Mouse (Mus musculus) left cerebral cortex, adult 2 months (tissue): ENCODE results near the gene Tpr. TPM values are rescaled to one million over a fixed set of nuclear protein-coding genes. Genes with fewer than 3 reads are reported as not detected.

ENCODE experiments used
- DNase-seq, 2 experiments: peaks; one replicate each; pipeline ENCODE4 v3.0.0; 2021 to 2022; ENCODE audit warnings: low spot score in 2 of 2, mixed read lengths in 1 of 2; ENCODE audit errors: extremely low spot score in 1 of 2
- H3K27ac ChIP-seq: fragments of 200-600 bp; 2 replicates; pipeline ENCODE4 v1.8.1; 2022
- H3K4me3 ChIP-seq: fragments of 200-600 bp; 2 replicates; pipeline ENCODE4 v1.8.1; 2022
- CTCF ChIP-seq: fragments of 200-600 bp; IDR thresholded peaks from 2 replicates; pipeline ENCODE4 v1.8.1; 2022; ENCODE audit warnings: antibody characterized with exemption, mild to moderate bottlenecking, moderate library complexity
- intact Hi-C: fragments of 180-260 bp; cut with DNase I; formaldehyde crosslinking; loops from one replicate; pipeline ENCODE4 v1.15.1; 2025
- total RNA-seq, 2 experiments: library from RNA; stranded (reverse); gene quantifications; 2 replicates each; pipeline ENCODE4 v1.2.3; 2021

Tpr gene
- total RNA-seq, 2 experiments from 2014 or later, result 106 to 115 TPM

DNA sequence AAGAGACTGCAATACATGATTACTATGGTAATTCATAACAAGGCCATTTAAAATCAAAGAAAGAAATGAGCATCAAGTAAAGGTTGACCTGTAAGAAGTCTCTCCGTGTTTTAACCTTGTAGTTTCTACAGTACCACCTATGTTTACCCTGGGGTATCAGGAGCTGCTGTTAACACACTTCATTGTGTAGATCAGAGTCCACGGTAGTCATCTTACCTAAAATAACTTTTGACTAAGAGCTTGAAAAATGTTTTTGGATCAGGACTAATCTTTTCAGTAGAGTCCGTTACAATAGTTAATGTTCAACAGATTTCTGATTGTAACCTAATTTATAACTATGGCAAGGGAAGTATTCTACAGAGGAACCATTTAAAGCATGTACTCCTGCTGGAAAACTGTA, 11.9 kb downstream of the Tpr start:
- Histone ChIP-seq H3K4me3 (no peak overlapping the region), H3K27ac (no peak overlapping the region)
- no peak for DNase-seq
- TF ChIP-seq CTCF, result no peak
- intact Hi-C loops, result loop anchor here (10.0 kb wide), 1 partner anchor 960 kb away; no protein-coding TSS in a partner anchor

GRCm38 (mm10) chr1:150407285-150407684, 14.6 kb downstream of the Tpr start:
- no peak for TF ChIP-seq CTCF
- intact Hi-C loops, result loop anchor here (2.0 to 10.0 kb wide), 2 partner anchors 22 to 958 kb away; no protein-coding TSS in a partner anchor
- no peak for DNase-seq
- H3K4me3 ChIP-seq, result no peak overlapping the region
- no peak overlapping the region for H3K27ac ChIP-seq

DNA sequence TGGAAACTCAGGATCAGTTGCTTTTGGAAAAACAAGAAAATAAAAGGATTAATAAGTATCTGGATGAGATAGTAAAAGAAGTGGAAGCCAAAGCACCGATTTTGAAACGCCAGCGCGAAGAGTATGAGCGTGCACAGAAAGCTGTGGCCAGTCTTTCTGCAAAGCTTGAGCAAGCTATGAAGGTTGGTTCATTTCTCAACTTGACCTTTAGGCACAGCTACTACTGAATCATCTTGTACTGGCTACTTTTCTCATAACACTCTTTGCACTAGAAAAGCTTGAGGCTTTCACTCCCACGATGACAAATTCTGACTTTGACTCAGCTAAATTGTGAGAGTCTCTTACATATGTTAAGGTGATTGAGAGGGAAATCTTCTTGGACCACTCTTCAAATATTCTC, 17.4 kb downstream of the Tpr start:
- Histone ChIP-seq H3K27ac (no peak overlapping the region), H3K4me3 (no peak overlapping the region)
- TF ChIP-seq CTCF, result no peak
- intact Hi-C loops, result loop anchor here (5.0 to 10.0 kb wide), 2 partner anchors 37 to 955 kb away; no protein-coding TSS in a partner anchor
- DNase-seq, result no peak

DNA sequence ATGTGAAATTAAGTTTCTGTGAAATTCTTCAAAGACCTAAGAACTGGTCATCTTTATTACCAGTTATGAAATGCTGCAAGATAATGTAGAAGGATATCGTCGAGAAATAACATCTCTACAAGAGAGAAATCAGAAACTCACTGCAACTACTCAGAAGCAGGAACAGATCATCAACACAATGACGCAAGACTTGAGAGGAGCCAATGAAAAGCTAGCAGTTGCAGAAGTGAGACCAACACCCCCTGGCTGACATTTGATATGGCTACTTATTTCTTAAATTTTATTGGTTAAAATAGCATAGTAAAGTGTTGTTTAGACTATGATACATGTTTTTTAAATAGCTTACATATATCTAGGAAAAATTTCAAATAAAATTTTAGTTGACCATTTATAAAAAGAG, 23.4 kb downstream of the Tpr start:
- H3K27ac ChIP-seq, result no peak overlapping the region
- no peak for TF ChIP-seq CTCF

GRCm38 (mm10) chr1:150418426-150418825, 25.8 kb downstream of the Tpr start:
- intact Hi-C loops, result no loop called here
- no peak for DNase-seq
- TF ChIP-seq CTCF, result no peak
- H3K27ac ChIP-seq, result no peak overlapping the region
- no peak overlapping the region for H3K4me3 ChIP-seq

More for the DNA sequence above, 23.4 kb downstream of the Tpr start:
- no peak overlapping the region for H3K4me3 ChIP-seq
- intact Hi-C loops, result loop anchor here (2.0 kb wide), 1 partner anchor 19 kb away; no protein-coding TSS in a partner anchor
- no peak for DNase-seq

GRCm38 (mm10) chr1:150425665-150426064, 33.0 kb downstream of the Tpr start:
- Histone ChIP-seq H3K4me3 (no peak overlapping the region), H3K27ac (no peak overlapping the region)
- TF ChIP-seq CTCF, result no peak
- intact Hi-C loops, result loop anchor here (10.0 kb wide), 1 partner anchor 1029 kb away; no protein-coding TSS in a partner anchor
- DNase-seq, result no peak

- intact Hi-C loops, result loop anchor here (10.0 kb wide), 1 partner anchor 1029 kb away; no protein-coding TSS in a partner anchor
- Histone ChIP-seq H3K4me3 (no peak overlapping the region), H3K27ac (no peak overlapping the region)
- DNase-seq, result no peak
- no peak; the same call in 1 of the 2 replicates for TF ChIP-seq CTCF
Measured at GRCm38 (mm10) chr1:150426216-150426615, 33.6 kb downstream of the Tpr start.

- intact Hi-C loops, result no loop called here
- TF ChIP-seq CTCF, result no peak
- no peak for DNase-seq
- Histone ChIP-seq H3K4me3 (no peak overlapping the region), H3K27ac (no peak overlapping the region)
Measured at GRCm38 (mm10) chr1:150438641-150439040, 46.0 kb downstream of the Tpr start.

GRCm38 (mm10) chr1:150441731-150442130, 49.1 kb downstream of the Tpr start:
- H3K4me3 ChIP-seq, result no peak overlapping the region
- no peak; the same call in none of the 2 replicates for TF ChIP-seq CTCF
- DNase-seq, result no peak
- intact Hi-C loops, result no loop called here
- H3K27ac ChIP-seq, result no peak overlapping the region

DNA sequence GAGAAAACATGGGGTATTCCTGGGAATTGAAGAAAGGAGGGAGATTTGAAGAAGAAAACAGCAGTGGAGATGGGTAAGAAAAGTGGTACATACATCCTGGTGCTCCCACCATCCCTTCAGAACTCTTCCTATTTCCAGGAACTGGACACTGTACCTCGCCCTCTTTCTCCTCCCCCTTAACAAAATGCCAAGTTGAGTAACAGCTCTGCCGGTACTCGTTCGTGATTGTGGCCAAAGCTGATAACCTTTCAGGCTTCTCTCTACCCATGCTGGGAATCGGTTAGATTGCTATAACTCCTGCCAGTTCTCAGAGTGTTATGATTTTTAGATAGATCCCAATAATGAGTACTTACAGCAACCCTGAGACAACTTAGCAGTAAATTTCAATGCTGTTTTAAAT, 66.3 kb downstream of the Tpr start:
- Histone ChIP-seq H3K4me3 (no peak overlapping the region), H3K27ac (no peak overlapping the region)
- TF ChIP-seq CTCF, result no peak
- DNase-seq, result no peak
- intact Hi-C loops, result loop anchor here (5.0 kb wide), 1 partner anchor 38 kb away; no protein-coding TSS in a partner anchor

DNA sequence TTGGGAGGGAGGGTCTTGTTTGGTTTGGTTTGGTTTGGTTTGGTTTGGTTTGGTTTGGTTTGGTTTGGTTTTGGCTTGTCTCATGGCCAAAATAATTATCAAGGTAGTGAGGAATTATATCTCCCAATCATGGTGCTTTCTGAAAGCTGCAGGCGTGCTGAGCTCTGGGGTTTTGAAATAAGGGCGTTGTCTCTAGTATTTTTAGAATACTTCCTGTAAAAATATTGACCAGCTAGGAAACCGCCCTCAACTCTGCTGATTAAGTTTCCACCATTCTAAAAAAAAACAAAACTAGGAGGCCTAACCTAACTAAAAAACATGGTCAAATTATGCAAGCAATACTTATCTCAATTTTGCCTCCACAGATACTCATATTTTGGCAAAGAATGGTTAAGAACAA, 67.0 kb downstream of the Tpr start:
- no peak for DNase-seq
- no peak overlapping the region for H3K27ac ChIP-seq
- TF ChIP-seq CTCF, result no peak
- H3K4me3 ChIP-seq, result no peak overlapping the region
- intact Hi-C loops, result loop anchor here (5.0 kb wide), 1 partner anchor 38 kb away; no protein-coding TSS in a partner anchor

GRCm38 (mm10) chr1:150460595-150460994, 68.0 kb downstream of the Tpr start:
- no peak for TF ChIP-seq CTCF
- intact Hi-C loops, result no loop called here
- Histone ChIP-seq H3K4me3 (no peak overlapping the region), H3K27ac (no peak overlapping the region)
- no peak for DNase-seq

- intact Hi-C loops, result no loop called here
- DNase-seq, result no peak
- TF ChIP-seq CTCF, result no peak
- Histone ChIP-seq H3K27ac (no peak overlapping the region), H3K4me3 (no peak overlapping the region)
Measured at GRCm38 (mm10) chr1:150463068-150463467, 70.4 kb downstream of the Tpr start.
